Mouse (Mus musculus): ENCODE measurements around the gene Pkp4. TPM values are rescaled to one million over a fixed set of nuclear protein-coding genes. Genes with fewer than 3 reads are reported as not detected.
A peak's percentile ranks its signal among the peaks of the same experiment; 100 is the strongest.

Pkp4 gene
- total RNA-seq, 2 experiments from 2014 or later = 24.9 to 34.0 TPM

DNA sequence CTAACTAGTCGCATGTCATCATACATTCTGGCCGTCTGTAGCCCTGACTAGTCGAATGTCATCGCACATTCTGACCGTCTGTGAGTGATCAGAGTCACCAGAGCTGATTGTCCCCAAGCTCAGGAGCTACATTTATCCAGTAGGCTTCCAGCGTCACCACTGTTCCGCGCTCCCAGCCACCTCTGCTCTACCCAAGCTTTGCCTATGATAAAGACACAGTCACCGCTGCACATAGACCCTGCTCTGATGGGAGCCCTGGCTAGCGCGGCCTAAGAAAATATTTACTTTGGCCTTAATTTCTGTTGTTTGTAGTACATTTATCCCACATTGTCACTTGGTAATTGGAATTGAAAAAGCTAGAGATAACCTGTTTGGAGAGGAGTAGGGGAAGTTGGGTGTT lies 183.2 kb downstream of the Pkp4 start:
- intact Hi-C loops (cut with DNase I) = no loop called here
- TF ChIP-seq CTCF (IDR thresholded peaks at IDR 0.05) = no peak
- DNase-seq = no peak
- no peak overlapping the region for H3K4me3 ChIP-seq
- no peak overlapping the region for H3K27ac ChIP-seq

DNA sequence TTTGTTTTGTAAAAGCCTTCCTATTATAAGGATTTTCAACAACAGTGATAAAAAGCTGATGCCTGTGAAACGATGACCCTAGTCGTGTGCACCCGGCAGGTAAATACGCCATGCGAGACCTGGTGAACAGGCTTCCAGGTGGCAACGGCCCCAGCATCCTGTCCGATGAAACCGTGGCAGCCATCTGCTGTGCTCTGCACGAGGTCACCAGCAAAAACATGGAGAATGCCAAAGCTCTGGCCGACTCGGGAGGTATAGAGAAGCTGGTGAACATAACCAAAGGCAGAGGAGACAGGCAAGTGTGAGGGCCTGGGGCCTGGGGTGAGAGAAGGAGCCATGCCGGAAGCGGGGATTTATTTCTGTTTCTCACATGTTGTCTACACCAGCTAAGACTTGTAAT lies 184.0 kb downstream of the Pkp4 start:
- TF ChIP-seq CTCF (IDR thresholded peaks at IDR 0.05) = no peak
- Histone ChIP-seq H3K4me3 (no peak overlapping the region), H3K27ac (no peak overlapping the region)
- intact Hi-C loops (cut with DNase I) = no loop called here
- DNase-seq = no peak

DNA sequence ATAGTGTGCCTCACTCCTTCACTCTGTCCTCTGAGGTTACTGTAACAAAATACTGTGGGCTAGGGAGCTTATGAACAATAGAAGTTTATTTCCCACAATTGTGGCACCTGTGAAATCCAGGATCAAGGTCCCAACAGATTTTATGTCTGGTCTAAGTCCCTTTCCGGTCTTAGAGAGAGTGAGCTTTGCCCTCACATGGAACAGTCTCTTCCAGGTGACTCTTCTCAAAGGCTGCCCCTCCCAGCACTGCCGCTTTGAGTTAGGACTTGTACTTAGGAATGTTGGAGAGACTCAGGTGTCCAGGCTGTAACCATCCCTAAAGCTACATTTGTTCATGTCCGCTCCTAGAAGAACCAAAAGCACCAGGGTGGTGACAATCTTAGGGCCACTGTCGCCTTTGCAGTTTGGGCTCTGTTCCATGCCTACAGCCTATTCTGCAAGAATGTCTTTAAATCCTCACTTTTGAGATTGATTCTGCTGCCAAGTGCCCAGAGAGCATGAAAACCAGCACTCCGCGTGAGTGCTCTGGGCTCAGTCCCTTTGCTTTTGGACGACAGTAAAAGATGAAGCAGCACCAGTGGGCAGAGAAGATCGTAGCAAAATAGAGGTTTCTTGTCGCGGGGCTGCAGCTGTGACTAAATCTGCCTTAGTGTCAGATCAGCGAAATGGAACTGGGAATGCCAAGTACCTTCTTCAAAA lies 184.6 kb downstream of the Pkp4 start:
- Histone ChIP-seq H3K4me3 (no peak overlapping the region), H3K27ac (no peak overlapping the region)
- no peak for TF ChIP-seq CTCF (IDR thresholded peaks at IDR 0.05)
- no peak for DNase-seq
- intact Hi-C loops (cut with DNase I) = no loop called here

DNA sequence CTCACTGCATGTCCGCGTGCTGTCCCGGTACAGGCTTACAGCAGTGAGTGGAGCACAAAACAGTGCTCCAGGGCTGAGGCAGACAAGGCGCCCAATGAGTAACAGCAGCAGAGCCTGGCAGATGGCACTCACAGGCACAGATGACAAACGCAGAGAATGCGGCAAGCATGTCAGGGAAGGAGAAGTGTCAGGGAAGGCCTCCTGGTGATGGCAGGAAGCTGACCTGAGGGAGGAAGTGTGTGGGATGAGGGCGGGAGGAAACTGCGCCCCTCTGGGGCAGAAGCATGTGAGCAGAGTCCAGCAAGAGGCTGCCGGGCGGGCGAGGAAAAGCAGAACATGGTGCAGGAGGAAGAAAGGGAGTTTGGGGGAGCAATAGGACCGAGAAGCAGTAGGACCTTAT lies 185.8 kb downstream of the Pkp4 start:
- no peak for TF ChIP-seq CTCF (IDR thresholded peaks at IDR 0.05)
- H3K4me3 ChIP-seq = no peak overlapping the region
- intact Hi-C loops (cut with DNase I) = no loop called here
- no peak for DNase-seq
- peak overlapping the region; percentile 40 for H3K27ac ChIP-seq

DNA sequence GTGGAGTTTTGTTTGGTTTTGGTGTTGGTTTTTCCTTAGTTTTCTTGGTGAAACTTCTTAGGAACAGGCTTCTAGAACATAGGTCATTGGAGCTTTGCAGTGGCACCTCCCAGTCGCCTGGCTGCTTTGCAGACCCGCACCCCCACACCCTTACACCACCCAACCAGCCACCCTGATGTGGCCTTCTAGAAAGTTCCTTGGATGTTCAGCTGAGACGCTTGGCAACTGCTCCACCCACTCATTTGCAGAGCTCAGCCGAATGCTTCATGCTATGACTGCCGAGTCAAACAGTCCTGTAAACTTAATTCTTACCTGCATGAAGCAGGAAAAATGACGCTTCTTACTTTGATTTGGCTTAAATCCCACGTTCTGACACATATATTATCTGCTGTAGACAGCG lies 187.9 kb downstream of the Pkp4 start:
- intact Hi-C loops (cut with DNase I) = no loop called here
- no peak for TF ChIP-seq CTCF (IDR thresholded peaks at IDR 0.05)
- no peak overlapping the region for H3K27ac ChIP-seq
- H3K4me3 ChIP-seq = no peak overlapping the region
- DNase-seq = no peak

DNA sequence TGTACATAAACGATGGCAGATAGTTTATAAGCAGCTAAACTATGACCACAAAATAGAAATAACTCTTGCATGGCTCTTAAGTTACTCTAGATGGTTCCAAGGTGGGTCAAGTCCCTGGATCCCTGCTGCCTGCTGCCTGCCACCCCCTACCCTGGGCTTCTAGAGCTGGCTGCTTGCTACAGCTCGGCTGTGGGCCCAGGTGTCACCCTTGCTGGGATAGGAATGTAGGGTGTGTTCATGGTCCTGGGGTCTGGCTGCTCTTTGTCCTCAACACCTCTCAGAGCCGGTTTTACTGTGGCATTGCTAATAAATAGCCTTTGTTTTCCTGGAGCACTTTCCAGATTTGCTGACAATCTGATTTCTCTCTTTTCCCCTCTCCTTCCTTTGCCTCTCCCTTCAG lies 189.4 kb downstream of the Pkp4 start:
- Histone ChIP-seq H3K27ac (no peak overlapping the region), H3K4me3 (no peak overlapping the region)
- intact Hi-C loops (cut with DNase I) = no loop called here
- DNase-seq = no peak
- no peak for TF ChIP-seq CTCF (IDR thresholded peaks at IDR 0.05)

DNA sequence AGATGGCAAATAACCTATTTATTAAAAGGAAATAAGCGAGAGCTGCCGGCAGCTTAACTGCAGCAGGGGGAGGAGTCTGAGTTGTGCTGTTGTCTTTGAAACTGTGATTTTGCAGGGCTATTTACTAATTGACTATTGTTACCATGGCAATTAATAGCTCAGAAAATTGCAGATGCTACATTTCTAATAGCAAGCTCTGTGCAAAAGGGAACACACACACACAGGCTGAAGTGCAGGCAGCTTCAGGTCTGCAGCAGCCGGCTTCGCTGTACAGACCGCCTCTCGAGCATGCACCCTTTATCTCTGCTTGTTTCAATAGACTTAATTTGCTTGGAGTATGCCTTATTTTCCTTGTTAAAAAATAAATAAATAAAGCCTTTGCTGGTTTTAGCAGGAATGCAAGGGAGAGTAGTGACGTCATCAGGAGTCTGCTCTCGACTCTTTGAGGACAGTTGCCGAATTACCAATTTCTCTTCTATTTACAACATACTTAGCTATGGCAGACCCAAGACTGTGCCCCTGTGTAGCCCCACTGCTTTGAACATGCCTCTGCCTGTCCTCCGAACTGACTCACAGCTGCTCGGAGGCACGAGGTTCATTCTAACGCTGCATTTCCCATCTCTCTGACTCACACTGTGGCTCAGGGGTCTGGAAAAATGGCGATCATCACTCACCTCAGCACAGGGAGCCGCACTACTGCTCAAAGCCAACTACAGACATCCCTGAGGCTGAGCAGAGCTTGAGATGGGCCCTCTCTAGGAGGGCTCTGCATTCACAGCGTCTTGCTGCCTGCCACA lies 190.9 kb downstream of the Pkp4 start:
- intact Hi-C loops (cut with DNase I) = no loop called here
- no peak for TF ChIP-seq CTCF (IDR thresholded peaks at IDR 0.05)
- Histone ChIP-seq H3K27ac (no peak overlapping the region), H3K4me3 (no peak overlapping the region)
- DNase-seq = no peak

DNA sequence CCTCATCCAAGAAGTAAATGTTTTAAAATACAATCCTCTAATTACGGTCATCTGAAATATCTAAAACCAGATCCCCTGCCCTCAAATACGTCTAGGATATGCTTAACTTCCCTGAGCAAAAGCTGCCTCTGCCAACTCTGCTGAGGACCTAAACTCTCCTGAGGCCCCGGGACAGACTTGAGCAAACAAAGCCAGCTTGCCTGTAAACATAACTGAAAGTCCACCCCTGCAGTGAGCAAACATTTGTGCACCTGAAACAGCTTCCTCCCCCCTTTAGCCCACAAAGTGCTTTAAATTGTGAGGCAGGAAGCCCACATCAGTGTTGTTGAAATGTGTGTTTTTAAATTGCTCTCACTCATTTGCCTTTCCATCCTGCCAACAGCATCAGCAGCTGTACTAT lies 193.2 kb downstream of the Pkp4 start:
- H3K4me3 ChIP-seq = no peak overlapping the region
- intact Hi-C loops (cut with DNase I) = no loop called here
- no peak overlapping the region for H3K27ac ChIP-seq
- TF ChIP-seq CTCF (IDR thresholded peaks at IDR 0.05) = no peak
- no peak for DNase-seq

DNA sequence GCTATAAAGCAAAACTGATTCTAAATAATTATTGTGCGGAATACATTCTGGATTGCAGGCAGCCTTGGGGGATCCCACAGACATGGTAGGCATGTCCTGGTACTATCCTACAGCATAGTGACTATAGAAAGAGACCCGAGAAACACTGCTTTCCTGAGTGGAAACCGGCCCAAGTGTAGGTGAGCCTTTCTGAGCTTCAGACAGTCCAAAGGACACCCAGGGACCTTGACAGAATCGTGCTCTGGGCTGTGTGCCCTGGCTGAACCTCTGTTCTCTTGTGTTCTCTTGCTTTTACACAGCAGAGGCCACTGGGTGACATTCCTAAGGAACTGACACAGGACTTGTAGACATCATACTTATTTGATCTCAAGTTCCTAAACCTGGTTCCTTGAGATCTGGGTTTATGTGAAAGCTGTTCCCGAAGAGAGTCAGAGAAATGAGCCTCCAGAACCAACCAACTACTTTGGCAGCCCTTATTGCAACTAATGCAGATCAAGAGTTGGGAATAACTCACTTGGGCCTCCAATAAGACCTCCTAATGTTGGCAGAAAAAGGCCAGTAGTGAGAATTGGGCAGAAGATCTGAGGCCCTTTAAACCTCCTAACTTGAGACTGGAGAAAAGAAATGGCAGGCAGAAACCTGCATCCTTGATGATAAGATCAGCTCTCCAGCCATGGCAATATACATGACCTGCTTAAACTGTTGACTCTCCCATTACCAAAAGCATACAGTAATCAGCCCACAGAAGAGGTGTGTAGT lies 195.1 kb downstream of the Pkp4 start:
- TF ChIP-seq CTCF (IDR thresholded peaks at IDR 0.05) = no peak
- Histone ChIP-seq H3K4me3 (no peak overlapping the region), H3K27ac (no peak overlapping the region)
- intact Hi-C loops (cut with DNase I) = no loop called here
- DNase-seq = no peak

DNA sequence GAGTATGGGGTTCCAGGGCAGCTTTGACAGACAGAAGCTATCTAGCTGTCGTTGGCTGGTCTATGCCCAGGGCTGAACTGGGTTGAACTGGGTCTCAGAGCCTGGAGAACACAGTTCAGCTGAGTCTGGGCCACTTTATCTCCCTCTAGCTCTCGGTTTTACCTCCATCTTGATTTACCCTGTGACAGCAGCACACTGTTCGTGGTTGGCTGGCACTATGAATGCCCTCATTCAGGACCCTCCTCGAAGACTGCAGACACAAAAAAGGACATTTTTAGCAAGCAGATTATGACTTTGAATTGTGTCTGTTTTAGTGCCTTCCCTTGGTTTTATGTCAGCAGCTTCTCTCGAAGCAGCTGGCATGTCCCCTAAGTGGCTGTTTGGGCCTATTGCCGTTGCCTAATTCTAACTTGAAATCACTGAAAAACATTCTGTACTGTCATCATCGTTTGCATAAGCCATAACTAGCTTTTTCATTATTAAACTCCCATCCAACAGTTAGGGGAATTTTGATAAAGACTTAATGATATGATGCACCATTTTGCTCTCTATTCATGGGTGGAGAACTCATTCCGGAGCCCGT lies 199.2 kb downstream of the Pkp4 start:
- no peak for TF ChIP-seq CTCF (IDR thresholded peaks at IDR 0.05)
- DNase-seq = no peak
- Histone ChIP-seq H3K4me3 (no peak overlapping the region), H3K27ac (no peak overlapping the region)
- intact Hi-C loops (cut with DNase I) = no loop called here

DNA sequence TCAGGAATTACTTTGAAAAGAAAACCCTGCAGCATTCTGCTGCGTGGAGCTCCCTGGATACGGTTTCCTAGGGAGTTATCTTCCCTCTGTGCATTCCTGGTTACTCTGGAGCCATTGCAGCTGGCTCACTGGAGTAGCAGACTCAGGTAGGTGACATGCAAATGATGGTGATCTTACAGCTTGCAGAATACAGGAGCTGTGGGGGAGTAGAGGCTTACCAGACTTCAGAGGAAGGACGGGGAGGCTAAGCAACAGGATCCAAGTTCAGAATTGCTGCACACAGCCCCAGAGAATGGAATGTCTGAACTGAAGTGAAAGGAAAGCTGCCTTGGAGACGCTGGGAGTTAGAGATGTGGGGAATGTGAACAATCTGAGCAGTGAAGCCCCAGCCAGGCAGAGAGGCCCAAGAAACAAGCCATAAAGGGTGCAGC lies 200.7 kb downstream of the Pkp4 start:
- no peak for DNase-seq
- H3K4me3 ChIP-seq = no peak overlapping the region
- H3K27ac ChIP-seq = no peak overlapping the region
- TF ChIP-seq CTCF (IDR thresholded peaks at IDR 0.05) = no peak
- intact Hi-C loops (cut with DNase I) = no loop called here

DNA sequence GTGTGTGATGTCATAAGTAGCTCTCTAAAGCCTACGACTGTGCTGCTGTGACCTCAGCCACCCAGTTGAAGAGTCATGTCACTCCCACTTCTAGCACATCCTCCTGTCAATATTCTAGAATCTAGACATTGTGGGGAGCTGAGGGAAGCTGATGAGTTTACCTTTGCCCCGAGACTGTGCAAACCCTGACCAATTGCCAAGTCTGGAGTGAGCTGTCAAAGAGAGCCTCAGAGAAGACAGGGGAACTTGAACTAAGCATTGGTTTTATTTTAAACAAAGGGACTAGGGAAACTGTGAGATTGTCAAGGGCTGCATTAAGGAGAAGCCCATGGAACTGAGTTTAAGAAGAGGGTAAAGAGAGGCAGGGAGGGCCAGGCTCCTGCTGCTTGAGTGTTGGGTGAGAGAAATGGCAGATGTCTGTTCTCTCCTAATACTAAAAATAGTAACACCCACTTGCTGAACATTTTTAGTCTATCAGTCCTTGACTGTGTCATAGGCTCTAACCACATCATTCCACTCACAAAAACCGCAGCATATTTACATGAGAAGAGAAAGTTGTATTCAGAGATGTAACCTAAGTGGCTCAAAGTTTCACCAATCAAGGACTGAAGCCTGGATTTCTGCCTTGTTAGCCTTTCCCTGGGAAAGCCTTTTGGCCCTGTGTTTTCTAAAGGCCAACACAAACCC lies 203.6 kb downstream of the Pkp4 start:
- H3K27ac ChIP-seq = no peak overlapping the region
- intact Hi-C loops (cut with DNase I) = no loop called here
- H3K4me3 ChIP-seq = no peak overlapping the region
- DNase-seq = no peak
- no peak for TF ChIP-seq CTCF (IDR thresholded peaks at IDR 0.05)
